Mouse (Mus musculus): ENCODE data around the gene Tbc1d7. TPM values are rescaled to one million over a fixed set of nuclear protein-coding genes. Genes with fewer than 3 reads are reported as not detected.

The Tbc1d7 gene
- polyA plus RNA-seq, 1 experiment from 2014 or later, result 52.0 TPM

DNA sequence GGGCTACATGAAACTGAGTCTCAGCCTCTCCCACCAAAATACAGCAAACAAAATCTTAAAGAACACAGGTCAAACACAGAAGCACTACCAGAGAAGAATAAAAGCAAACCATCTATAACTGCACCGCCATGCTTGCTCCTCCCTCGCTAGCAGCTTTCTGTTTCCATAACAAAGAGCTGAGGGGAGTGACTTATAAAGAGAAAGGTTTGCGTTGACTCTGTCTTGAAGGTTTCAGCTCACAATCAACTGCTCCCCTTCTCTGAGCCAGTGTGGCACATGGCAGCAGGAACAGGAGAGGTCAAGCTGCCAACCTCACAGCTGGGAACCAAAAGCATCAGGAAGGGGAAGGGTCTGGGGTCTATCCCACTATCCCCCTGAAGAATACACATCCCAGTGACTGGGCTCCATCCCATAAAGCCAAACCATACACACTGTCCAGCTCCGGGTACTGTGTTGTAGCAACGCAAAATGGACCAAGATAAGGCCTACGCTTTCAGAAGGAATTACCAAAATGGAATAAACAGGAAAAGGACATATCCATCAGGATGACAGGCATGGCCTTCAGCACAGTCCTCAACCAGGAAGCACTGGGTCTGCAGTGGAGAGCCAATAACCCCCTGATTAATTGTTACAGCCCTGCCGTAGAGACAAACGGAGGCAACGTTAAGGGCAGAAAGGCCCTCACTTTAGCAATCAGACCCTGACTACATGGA lies 44.8 kb upstream of the Tbc1d7 start:
- no peak overlapping the region for H3K4me3 ChIP-seq (replicated peaks; ENCODE audit: low read depth, low read length)
- no peaks in the 10 kb centered on the region for H3K9me3 ChIP-seq (replicated peaks; ENCODE audit: low read length)
- TF ChIP-seq CTCF (IDR thresholded peaks at IDR 0.05; ENCODE audit: low read depth), result no peak
- DNase-seq (ENCODE audit: low spot score) (no peak), ATAC-seq (replicated peaks; ENCODE audit: low FRiP score, low read depth) (no peak)
- H3K4me2 ChIP-seq (ENCODE audit: low read length), result no peak overlapping the region
- H3K4me1 ChIP-seq (replicated peaks; ENCODE audit: insufficient read depth, low read length), result 0 out of 2 replicates have a peak, but pooled peaks cover 5% of the 10 kb centered on the region
- no peaks in the 10 kb centered on the region for H3K27me3 ChIP-seq (ENCODE audit: insufficient read depth, low read length)
- H3K9ac ChIP-seq (ENCODE audit: low read depth, low read length), result no peak overlapping the region
- 65% methylated on average over 9 of the region's 9 CpGs for WGBS
- H3K27ac ChIP-seq, result no peak overlapping the region
- no peaks in the 10 kb centered on the region for H3K36me3 ChIP-seq (ENCODE audit: insufficient read depth, low read length)

DNA sequence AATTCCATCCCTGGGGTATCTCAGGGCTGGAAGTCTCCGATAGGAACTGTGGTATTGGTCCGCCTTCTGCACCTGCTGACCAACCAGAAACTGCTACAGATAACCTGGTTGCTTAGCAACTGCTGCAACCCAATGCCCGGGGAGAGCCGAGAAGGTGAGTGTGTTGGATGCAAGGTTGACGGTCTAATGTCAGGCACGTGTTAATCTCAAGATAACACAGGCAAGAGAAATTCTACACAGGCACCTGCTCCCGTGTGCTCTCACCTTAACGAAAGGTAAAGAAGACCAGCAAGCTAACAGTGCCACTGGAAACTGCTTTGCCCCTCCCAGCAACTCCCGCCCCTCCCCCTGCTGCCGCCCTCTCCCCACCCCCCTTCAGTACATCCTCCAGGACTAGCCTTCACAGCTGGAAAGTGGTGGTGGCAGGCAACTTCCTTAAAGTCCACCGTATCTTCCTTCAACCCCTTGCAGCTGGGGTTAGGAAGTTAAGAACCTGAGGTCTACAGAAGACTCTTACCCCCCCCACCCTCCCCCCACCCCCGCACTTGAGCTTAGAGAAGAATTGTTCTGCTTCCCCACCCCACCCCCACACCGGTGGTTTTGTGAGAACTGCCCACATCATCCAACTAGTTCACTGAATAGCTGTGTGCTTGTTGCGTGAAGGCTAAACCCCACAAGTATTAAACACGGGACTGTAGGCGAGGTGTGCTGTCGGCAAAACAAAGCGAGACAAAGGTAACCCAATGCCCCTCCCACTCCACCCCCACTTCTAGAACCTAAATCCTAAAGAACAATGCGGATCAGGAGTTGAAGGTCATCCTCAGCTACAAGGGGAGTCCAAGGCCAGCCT lies 44.1 kb upstream of the Tbc1d7 start:
- Histone ChIP-seq H3K4me2 (ENCODE audit: low read length) (no peak overlapping the region), H3K36me3 (ENCODE audit: insufficient read depth, low read length) (no peaks in the 10 kb centered on the region), H3K9me3 (replicated peaks; ENCODE audit: low read length) (no peaks in the 10 kb centered on the region), H3K4me1 (replicated peaks; ENCODE audit: insufficient read depth, low read length) (0 out of 2 replicates have a peak, but pooled peaks cover 5% of the 10 kb centered on the region), H3K4me3 (replicated peaks; ENCODE audit: low read depth, low read length) (no peak overlapping the region), H3K27ac (no peak overlapping the region), H3K27me3 (ENCODE audit: insufficient read depth, low read length) (no peaks in the 10 kb centered on the region), H3K9ac (ENCODE audit: low read depth, low read length) (no peak overlapping the region)
- ATAC-seq (replicated peaks; ENCODE audit: low FRiP score, low read depth) (peak; percentile 61; the same call in 1 of the 2 replicates), DNase-seq (ENCODE audit: low spot score) (no peak)
- no peak for TF ChIP-seq CTCF (IDR thresholded peaks at IDR 0.05; ENCODE audit: low read depth)
- WGBS, result 23% methylated on average over 19 of the region's 19 CpGs

DNA sequence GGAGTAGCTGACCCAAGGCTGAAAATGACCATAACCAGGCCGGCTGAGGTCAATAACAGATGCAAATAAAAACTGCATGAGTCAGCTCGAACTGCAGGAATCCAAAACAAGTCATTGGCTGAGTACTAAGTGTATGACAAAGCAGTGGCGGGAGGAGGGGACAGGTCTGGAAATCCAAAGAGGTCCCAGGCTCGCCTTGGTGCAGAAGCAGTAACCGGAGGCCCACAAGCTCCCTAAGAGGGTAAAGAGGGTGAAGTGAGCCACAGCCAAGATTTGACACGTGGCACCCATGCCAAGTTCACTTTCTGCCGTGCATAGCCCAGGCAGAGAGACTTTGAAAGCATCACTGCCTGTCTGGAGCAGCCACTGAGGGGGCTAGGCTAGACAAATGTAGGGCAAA lies 41.0 kb upstream of the Tbc1d7 start:
- Histone ChIP-seq H3K27ac (no peak overlapping the region), H3K4me2 (ENCODE audit: low read length) (no peak overlapping the region), H3K4me1 (replicated peaks; ENCODE audit: insufficient read depth, low read length) (0 out of 2 replicates have a peak, but pooled peaks cover 5% of the 10 kb centered on the region), H3K9ac (ENCODE audit: low read depth, low read length) (no peak overlapping the region), H3K27me3 (ENCODE audit: insufficient read depth, low read length) (no peaks in the 10 kb centered on the region), H3K36me3 (ENCODE audit: insufficient read depth, low read length) (no peaks in the 10 kb centered on the region), H3K9me3 (replicated peaks; ENCODE audit: low read length) (no peaks in the 10 kb centered on the region), H3K4me3 (replicated peaks; ENCODE audit: low read depth, low read length) (no peak overlapping the region)
- WGBS, result 45% methylated on average over 7 of the region's 7 CpGs
- TF ChIP-seq CTCF (IDR thresholded peaks at IDR 0.05; ENCODE audit: low read depth), result no peak
- DNase-seq (ENCODE audit: low spot score) (no peak), ATAC-seq (replicated peaks; ENCODE audit: low FRiP score, low read depth) (no peak)

DNA sequence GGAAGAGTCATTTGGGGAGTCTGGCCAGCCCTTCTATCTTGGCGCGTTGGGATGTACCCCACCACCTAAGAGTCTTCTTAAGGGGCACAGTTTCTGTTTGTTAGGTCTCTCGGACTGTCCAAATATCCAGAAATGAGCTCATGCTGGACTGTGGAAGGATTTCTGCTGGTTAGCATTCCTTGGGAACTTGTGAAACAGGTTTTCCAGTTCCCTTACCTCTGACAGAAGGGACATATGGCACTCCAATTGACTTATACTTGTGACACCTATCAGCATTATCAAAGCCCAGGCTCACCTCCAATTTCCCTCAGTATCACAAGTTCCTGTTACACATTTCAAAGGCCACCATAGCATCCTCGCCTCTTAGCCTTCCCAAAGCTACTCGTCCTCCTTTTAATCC lies 39.7 kb upstream of the Tbc1d7 start:
- Histone ChIP-seq H3K4me3 (replicated peaks; ENCODE audit: low read depth, low read length) (no peak overlapping the region), H3K27ac (no peak overlapping the region), H3K9me3 (replicated peaks; ENCODE audit: low read length) (no peaks in the 10 kb centered on the region), H3K27me3 (ENCODE audit: insufficient read depth, low read length) (no peaks in the 10 kb centered on the region), H3K9ac (ENCODE audit: low read depth, low read length) (no peak overlapping the region), H3K4me2 (ENCODE audit: low read length) (no peak overlapping the region), H3K36me3 (ENCODE audit: insufficient read depth, low read length) (no peaks in the 10 kb centered on the region), H3K4me1 (replicated peaks; ENCODE audit: insufficient read depth, low read length) (0 out of 2 replicates have a peak, but pooled peaks cover 5% of the 10 kb centered on the region)
- ATAC-seq (replicated peaks; ENCODE audit: low FRiP score, low read depth) (no peak), DNase-seq (ENCODE audit: low spot score) (no peak)
- WGBS, result 84% methylated on average over 5 of the region's 5 CpGs
- TF ChIP-seq CTCF (IDR thresholded peaks at IDR 0.05; ENCODE audit: low read depth), result no peak

DNA sequence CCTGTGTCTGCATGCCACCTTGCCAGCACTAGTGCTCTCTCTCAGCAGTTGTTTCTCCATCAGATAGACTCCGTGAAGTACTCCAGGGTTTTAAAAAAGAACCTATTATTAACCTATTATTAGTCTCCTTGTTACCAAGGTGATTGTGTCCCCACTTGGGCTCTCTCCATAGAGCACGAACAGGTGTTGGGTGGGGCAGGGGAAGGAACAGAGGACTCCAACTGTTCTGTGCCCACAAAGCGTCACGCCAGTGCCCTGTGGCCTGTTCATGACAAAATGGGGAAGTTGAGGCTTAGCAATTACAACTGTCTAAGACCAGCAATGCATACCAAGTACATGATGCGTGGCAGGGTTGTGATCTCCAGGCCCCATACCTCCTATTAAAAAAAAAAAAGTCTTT lies 38.3 kb upstream of the Tbc1d7 start:
- Histone ChIP-seq H3K9ac (ENCODE audit: low read depth, low read length) (no peak overlapping the region), H3K4me2 (ENCODE audit: low read length) (no peak overlapping the region), H3K4me1 (replicated peaks; ENCODE audit: insufficient read depth, low read length) (0 out of 2 replicates have a peak, but pooled peaks cover 5% of the 10 kb centered on the region), H3K4me3 (replicated peaks; ENCODE audit: low read depth, low read length) (no peak overlapping the region), H3K27me3 (ENCODE audit: insufficient read depth, low read length) (no peaks in the 10 kb centered on the region), H3K9me3 (replicated peaks; ENCODE audit: low read length) (no peaks in the 10 kb centered on the region), H3K27ac (no peak overlapping the region), H3K36me3 (ENCODE audit: insufficient read depth, low read length) (no peaks in the 10 kb centered on the region)
- ATAC-seq (replicated peaks; ENCODE audit: low FRiP score, low read depth) (no peak), DNase-seq (ENCODE audit: low spot score) (no peak)
- TF ChIP-seq CTCF (IDR thresholded peaks at IDR 0.05; ENCODE audit: low read depth), result no peak
- 75% methylated on average over 5 of the region's 5 CpGs for WGBS

DNA sequence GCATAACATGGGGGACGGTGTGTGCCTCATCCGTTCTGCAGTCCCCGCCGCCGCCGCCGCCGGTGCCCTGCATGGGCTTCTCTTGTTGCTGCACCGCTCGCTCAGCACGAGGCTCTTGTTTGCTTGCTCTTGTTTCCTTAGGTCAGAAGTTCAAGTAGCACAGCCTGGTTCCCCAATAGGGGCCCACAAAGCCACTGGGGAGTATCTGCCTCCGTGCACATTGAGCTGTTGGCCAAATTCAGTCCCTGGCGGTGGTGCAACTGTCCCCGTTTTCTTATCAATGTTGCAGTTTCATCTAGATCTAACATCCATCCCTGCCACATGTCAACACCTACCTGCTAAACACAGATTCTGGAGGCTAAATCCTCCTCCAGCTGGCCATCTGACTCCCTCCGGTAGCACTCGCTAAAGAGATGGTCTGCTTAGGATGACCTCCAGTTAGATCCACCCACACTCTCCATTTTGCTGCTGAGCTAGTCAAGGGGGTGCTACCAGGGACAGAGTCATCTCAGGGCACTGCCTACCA lies 37.7 kb upstream of the Tbc1d7 start:
- Histone ChIP-seq H3K4me3 (replicated peaks; ENCODE audit: low read depth, low read length) (no peak overlapping the region), H3K36me3 (ENCODE audit: insufficient read depth, low read length) (no peaks in the 10 kb centered on the region), H3K27me3 (ENCODE audit: insufficient read depth, low read length) (no peaks in the 10 kb centered on the region), H3K9ac (ENCODE audit: low read depth, low read length) (no peak overlapping the region), H3K4me2 (ENCODE audit: low read length) (no peak overlapping the region), H3K4me1 (replicated peaks; ENCODE audit: insufficient read depth, low read length) (0 out of 2 replicates have a peak, but pooled peaks cover 5% of the 10 kb centered on the region), H3K9me3 (replicated peaks; ENCODE audit: low read length) (no peaks in the 10 kb centered on the region), H3K27ac (no peak overlapping the region)
- DNase-seq (ENCODE audit: low spot score) (no peak), ATAC-seq (replicated peaks; ENCODE audit: low FRiP score, low read depth) (no peak)
- 56% methylated on average over 16 of the region's 16 CpGs for WGBS
- no peak for TF ChIP-seq CTCF (IDR thresholded peaks at IDR 0.05; ENCODE audit: low read depth)

Data from kidney, postnatal 0 days (tissue).